Mouse (Mus musculus): ENCODE measurements around the gene Fktn.
"Not testable (repeated sequence)": the region's sequence is repeated elsewhere in the genome, so short reads cannot be mapped to it uniquely, and the experiment has no call there.

Fktn gene

DNA sequence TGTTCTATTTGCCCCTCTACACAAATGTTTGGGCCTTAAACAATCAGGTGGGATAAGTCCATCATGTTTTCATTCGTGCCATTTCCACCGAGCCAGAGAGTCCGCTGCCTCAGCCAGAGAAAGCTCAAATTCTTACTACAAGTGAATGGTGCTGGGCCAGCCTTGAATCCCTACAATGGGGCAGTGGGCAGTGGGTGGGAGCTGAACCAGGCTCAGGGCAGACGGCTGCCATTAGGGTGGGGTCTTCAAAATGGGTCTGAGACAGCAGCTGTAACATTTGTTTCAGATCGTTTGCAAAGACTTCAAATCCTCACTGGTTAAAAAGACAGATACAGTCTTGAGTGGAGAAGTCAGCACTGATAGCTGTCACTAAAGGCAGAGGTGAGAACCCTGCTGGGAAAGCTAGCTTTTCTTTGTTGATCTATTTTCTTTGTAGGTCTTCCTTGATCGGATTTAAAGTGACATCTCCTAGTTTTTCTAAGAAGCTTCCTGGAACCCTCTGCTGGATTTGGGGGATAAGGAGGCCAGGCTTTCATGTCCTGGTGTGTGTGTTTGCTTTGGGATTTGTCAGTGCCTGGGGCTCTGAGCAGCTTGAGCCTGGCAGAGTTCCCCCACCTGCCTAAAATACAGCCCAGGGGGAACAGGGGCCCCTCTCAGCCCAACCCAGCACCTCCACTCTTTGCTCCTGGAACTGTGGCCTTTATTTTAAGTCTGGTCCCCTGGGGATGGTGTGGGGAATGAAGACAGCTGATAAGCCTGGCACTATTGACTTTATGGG is 57.3 kb downstream of the Fktn start:
- ATAC-seq (ENCODE audit: low TSS enrichment): no peak

DNA sequence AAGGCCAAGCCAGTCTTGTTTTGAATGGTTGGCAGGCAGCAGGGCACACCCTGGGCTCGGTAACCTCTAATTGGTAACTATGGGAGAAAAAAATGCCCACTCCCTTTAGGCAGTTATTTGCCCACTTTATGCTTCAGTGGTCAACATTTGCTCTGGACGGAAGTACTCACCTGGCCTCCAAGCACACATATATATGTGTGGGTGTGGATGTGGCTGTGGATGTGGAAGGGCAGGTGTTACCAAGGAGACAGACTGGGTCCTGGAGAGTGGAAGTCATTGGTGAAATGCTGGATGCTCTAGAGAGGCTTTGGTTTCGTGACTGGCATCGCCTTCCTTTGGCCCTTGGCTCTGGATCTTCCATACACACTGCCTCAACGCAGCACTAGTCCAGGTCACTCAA is 58.2 kb downstream of the Fktn start:
- no peak for ATAC-seq (ENCODE audit: low TSS enrichment)

DNA sequence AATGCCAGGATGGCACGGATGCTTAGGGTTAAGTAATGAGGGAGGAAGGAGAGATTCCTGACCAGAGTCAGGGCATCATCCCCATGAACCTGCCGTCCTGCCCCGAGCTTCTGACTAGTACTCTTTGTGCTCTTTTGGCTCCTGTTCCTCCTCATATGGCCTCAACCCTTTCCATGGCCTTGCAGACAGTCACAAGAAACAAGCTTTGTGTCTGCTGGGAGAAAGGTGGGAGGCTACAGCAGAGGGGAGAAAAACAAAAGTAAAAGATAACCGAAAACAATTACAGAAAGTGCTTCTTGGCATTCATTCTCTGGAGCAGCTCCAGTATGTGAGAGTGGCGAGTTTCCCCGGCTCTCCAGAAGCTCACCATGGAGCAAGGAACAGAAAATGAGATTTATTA is 60.1 kb downstream of the Fktn start:
- no peak for ATAC-seq (ENCODE audit: low TSS enrichment)

DNA sequence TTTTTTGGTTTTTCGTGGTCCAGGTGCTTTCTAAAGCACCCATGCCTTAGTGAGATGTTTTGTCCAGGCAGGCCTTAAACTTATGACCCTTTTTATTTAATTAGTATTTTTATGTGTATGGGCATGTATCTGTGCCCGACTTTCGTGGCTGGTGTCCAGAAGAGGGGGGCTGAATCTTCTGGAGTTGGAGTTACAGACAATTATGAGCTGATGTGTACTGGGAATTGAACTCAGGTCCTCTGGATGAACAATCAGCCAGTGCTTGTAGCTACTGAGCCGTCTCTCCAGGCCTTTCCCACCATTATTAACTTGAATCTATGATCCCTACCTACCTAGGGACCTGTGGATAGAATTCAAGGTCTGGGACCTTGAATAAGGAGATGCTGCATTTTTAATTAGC is 67.6 kb downstream of the Fktn start:
- ATAC-seq (ENCODE audit: low TSS enrichment): no peak

DNA sequence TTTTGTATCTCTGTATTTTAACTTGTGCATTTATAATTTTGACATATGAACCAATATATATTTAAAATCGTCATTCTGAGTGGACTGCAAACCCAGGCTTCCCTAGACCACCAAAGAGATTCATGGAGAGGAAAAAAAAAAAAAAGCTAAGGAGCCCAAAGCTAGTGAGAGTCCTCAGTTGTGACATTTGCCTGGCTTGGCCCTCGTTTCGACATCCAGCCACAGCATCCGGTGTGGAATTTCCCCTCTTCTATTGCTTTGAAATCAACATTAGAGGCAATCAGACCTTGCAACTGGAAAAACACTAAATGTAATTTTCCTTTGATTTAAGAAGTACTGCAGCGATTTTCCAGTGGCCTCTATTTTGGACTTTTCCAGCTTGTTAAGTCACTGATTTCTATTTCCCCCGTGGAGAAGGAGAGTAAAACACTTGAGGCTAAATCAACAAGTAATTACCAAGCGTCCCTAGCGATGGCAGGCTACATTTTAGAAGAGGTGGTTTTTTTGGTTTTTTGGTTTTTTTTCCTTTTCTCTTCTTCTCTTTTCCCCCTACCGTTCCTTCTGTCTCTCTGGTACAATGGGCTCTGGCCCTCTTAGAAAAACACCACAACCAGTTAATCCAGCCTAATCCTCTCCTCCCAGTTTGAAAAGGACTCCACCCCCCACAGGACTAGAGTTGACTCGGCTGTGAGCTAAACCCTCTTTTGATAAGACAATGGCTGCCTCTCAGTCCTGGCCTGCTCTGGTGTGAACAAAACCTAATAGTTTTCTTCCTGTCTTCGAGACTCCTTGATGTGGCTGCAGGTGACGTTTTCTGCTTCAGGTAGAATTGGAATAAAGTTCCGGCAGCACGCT is 68.6 kb downstream of the Fktn start:
- no peak for ATAC-seq (ENCODE audit: low TSS enrichment)

DNA sequence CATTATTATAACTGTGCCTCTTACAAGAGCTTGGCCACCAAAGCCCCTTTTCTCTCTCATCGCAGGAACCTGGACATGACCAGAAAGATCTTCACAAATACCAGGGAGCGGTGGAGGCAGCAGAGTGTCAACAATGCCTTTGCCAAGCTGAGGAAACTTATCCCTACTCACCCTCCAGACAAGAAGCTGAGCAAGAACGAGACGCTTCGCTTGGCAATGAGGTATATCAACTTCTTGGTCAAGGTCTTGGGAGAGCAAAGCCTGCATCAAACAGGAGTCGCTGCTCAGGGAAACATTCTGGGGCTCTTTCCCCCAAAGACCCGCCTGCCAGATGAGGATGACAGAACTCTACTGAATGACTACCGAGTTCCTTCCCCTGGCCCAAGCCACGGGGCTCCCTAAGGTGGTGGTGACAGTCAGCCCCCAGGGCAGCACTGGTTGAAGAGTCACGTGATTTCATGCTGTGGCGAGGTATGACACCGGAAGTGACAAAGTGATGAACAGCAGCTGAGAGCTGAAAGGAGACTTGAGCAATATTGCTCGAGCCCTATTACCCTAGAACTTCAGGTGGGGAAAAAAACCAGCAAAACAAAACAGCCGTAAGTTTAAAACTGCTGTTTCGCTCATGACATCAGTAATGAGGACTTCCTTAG is 72.1 kb downstream of the Fktn start:
- no peak for ATAC-seq (ENCODE audit: low TSS enrichment)

DNA sequence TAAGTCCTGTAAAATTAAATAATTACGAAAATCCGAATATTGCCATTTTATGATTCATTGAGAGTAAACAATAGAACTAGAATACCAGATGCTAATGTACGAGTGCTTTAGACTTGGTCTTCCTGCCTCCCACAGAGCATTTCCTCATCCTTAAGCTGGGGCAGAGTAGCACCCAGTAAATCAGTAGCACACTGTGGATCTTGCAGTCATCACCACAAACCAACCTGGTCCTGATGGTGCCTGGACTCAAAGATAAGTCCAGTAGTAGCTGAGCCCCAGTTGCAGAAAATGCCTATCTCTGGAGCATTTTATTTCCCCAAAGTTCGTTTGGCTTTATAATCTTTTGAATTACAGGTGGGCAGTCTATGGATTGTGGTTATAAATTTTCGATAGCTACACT is 73.1 kb downstream of the Fktn start:
- no peak for ATAC-seq (ENCODE audit: low TSS enrichment)

DNA sequence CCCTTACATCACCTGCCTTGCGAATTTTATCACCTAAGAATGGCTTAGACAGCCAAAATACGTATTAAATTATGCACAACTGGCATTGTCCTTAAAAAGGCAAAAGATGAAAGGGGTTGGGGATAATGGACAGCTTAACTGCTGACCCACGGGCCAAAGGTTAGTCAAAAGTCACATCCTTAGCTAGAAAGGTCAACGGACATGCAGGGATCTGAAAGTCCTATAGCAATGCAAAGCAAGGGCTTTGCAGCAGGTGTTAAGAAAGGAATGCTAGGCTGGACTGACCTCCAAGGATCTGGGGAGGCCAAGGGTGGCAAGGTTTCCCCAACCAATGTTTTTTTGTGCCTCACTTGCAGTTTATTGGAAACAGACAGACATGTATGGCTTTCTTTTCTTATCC is 75.5 kb downstream of the Fktn start:
- no peak for ATAC-seq (ENCODE audit: low TSS enrichment)

DNA sequence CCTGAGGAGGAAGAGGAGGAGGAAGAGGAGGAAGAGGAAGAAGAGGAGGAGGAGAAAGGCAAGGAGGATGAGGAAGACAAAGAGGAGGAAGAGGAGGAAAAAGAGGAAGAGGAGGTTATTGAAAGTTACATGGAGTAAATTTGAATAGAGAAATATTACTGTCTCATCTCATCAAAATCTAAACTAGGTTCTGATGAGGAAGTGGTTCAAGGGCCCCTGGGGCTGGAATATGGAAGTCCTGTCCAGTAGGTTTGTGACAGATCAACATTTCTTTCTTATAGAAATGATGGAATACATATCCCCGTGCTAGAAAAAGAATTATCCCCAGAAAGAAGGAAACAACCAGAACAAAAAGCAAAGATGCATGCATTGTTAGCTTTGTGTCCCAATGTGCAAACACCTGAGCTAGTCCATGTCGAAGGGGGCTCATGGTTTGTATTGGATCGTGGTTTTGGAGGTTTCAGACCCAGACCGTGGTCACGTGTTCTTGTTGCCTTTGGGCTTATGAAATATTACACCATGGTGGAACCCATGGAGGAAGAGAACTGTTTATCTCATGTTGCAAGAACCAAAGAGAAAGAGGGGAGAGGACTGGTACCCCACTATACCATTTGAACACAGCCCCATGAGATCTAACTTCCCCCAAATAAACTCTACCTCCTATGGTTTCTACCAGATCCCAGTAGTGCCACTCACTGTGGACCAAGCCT is 80.6 kb downstream of the Fktn start:
- ATAC-seq (ENCODE audit: low TSS enrichment): no peak

DNA sequence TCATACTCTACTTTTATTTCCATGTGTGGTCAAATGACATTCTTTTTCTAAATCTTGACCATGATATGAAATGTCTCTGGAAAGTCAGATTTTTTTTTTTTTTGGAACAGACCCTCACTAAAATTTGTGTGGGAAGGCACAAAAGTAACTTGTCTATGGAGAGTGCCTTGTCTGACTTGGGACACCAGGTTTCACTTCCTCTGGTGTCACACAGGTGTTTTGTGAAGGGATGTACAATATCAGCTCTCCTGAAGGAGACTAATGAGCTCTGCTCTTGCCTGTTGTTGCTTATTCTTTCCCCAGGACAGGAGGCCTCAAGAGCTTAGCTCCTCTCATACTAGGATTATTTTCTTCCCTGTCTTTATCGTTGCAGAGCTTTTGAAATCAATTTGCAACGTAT is 81.3 kb downstream of the Fktn start:
- ATAC-seq (ENCODE audit: low TSS enrichment): no peak

DNA sequence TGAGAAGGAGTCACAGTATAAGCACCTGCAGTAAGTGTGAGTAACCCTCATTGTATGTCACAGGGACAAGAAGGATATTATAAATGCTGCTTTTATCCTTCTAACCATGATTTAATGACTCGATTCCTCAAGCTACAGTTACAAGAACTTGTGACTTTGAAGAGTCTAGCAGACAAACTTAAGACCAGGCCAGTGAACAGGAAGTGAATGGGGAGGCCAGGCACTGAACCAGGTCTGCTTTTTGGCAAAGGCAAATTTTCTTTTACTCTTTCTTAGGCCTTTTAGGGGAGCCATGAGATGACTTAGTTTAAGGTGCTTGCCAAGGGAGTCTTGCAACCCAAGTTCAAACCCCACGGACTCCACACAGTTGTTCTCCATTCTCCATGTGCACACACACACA is 81.9 kb downstream of the Fktn start:
- ATAC-seq (ENCODE audit: low TSS enrichment): no peak

DNA sequence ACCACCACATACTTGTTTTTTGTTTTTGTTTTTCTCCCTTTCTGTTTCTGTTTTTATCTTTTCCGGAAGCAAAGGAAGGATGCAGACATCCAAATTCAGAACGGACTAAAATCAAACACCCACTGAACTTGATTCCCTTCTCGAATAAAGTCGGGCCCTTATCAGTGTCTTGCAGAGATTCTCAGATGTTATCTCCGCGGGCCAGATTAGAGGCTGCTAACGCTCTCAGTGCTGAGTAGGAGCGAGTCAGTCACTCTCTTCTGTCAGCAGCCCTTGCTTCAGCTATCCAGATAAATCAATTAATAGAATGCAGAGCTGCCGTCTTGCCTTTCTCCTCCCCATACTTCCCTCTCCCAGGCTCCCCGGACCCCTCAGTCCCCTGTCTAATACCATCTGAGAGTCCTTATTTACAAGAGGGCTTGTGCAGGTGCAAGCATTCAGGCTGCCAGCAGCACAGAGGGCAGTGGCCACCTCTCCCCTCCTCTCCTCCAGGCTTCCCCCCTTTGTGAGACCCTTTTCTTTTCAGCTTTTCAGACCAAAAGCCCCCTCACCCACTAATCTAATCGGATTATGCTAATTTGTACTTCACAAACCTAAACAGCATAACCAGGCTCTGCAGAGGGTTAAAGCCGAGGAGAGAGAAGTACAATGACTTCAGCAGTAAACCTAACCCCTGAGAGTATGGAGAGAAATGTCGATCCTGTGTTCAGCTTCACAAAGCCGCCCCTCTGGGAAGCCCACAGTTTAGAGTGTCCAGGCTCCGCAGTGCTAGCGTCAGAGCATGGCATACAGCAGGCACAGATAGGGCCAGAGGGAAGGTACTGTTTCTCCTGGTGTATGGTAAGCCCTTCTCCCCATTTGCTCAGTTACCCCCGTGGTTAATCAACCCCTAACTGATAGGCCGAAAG is 83.3 kb downstream of the Fktn start:
- no peak for ATAC-seq (ENCODE audit: low TSS enrichment)

DNA sequence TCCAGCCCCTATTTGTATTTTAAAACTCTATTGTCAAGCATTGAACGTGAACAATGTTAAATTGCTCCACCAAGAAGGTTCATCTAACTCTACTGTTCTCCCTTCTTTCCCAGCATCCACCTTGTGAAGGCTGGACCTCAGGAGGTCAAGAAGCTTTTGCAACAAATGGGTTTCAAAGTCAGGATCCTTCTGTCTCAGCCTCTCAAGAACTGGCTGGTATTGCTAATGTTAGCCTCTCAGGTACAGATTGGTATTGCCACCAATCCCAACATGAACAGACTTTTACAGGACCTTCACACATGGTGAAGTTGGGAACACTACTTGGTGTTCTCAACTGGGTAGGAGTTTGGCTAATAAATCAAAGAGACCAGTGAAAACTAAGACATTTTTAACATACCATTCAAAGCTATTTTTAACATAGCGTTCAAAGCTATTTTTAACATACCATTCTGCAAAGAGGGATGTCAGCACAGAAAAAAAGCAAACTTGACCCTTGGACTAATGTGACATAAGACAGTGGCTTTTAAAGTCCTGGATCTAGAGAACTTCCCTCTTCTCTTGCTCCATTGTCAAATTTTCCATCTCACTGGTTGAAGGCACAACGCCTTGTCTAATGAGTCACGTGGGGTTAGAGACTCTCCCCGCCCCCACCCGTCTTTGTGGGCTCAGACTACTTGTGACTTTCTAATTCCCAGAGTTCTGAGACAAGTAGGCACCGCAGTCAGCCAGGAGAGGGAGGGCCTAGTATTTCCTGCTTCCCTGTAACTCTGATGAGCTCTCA is 85.3 kb downstream of the Fktn start:
- no peak for ATAC-seq (ENCODE audit: low TSS enrichment)

DNA sequence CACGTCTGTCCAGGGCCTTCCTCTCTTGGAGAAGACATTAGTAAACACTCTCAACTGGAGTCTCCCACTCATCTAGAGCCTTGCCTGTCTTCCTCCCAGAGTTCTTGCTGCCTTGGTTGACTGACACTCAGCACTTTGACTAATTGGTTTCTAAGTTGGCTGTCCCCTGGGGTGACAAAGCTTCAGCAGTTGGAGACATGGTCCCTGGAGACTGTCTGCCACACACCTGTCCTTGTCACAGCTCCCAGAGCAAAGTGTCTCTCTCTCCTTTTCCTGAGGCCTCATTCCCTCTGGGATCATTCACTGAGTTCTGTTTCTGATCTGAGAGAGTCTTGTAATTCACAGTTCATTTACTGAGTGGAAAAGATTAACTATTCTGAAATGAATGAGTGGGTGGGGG is 86.0 kb downstream of the Fktn start:
- no peak for ATAC-seq (ENCODE audit: low TSS enrichment)

DNA sequence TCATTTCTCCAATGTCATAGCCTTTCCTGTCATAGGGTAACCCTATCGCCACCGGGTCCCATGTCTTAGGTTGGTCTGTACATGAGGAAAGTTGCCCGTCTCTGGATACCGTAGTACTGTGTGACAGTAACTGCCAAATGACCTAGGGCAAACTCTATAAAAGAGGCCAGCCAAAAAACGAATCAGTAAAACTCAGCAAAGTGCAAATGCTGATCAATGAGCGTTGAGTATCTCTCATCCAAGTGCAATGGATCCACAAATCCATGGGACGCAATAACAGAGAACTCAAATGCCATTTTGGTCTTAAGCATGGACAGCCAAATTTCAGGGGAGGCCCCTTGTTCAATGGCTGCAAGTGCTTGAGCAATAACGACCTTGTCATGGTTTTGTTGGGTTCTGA is 89.9 kb downstream of the Fktn start:
- ATAC-seq (ENCODE audit: low TSS enrichment): not testable (repeated sequence)

DNA sequence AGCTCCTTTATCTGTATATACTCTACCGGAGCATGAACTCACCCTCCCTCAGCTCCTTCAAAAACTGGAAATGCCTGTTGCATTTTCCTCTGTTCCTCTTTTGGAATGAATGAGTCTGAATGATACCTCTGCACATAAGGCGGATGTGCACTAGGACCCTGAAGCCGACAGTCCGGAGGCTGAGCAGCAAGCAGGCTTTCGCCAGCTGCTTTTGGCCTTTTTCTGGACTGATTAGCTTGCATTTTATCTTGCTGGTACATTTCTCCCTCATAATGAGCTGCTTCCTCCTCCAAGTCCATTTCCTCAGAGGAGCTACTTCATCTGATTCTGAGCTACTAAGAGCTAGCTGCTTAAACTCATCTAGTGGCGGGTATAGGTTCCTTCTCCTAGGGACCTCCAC is 92.6 kb downstream of the Fktn start:
- ATAC-seq (ENCODE audit: low TSS enrichment): not testable (repeated sequence)

DNA sequence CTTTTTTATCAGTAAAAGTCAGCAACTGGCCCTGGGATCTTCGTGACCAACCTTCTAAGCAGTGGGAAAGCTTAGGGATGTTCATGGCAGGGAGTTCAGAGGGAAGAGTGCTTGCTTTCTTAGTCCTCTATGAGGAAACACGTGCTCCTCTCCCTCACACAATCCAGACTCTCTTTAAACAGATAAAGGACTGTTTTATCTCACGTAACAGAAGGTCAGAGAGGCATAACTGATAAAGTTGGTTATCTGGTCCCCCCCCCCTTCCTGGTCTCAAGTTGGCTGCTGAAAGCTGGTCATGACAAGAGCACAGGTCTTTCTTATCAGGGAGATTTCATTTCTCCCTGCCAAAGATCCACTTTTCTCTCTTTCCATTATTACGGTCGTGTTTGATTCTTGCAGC is 104.5 kb downstream of the Fktn start:
- no peak for ATAC-seq (ENCODE audit: low TSS enrichment)

DNA sequence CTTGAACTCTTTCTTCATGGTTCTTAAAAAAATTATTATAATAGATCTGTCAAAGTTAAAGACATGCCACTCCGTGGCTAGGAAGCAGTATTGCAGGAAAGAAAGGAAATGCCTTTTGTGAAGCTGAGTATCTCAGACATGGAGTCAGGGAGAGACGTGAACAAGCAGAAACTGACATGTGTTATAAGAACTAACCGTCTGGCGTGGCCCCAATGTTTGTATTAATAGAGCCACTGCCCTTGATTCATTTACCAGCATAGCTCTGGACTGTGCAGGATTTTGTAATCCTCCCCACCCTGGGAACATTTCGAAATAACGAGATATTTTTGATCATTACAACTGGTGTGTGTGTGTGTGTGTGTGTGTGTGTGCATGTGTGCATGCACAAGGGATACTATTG is 109.9 kb downstream of the Fktn start:
- no peak for ATAC-seq (ENCODE audit: low TSS enrichment)

DNA sequence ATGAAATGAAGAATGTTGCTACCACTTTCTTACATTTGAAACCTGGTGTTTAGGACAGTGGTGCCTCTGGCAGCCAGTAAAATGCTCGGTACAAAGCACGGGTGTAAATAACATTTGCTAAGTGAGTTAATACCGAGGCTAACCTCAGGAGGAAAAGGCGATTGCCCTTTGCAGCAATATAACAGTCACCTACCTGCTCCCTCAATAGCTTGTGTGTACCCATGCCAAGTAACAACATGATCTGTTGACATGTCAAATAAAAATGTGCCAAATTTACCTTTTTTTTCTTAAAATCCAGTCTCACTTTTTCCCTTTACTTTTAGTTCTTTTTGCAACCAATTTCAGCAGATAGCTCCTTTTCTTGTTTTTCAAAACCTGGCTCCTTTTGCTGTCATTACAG is 111.0 kb downstream of the Fktn start:
- ATAC-seq (ENCODE audit: low TSS enrichment): no peak

All from frontal cortex, adult (tissue).